Mouse (Mus musculus) ES-Bruce4 (cell line): ENCODE measurements around the gene Zscan22. TPM values are rescaled to one million over a fixed set of nuclear protein-coding genes. Genes with fewer than 3 reads are reported as not detected.

Experiments used
- H3K27ac ChIP-seq: 2 replicates; pipeline ENCODE4 v1.5.1; 2012; ENCODE audit warnings: low read length, inconsistent platforms; ENCODE audit not compliant: insufficient read depth
- H3K27me3 ChIP-seq: 2 replicates; pipeline ENCODE4 v1.6.1; 2012; ENCODE audit warnings: mild to moderate bottlenecking, low read length, inconsistent platforms; ENCODE audit not compliant: control insufficient read depth, poor library complexity, insufficient read depth, severe bottlenecking
- H3K36me3 ChIP-seq: 2 replicates; pipeline ENCODE4 v1.6.1; 2012; ENCODE audit warnings: inconsistent platforms, mild to moderate bottlenecking, low read length, moderate library complexity; ENCODE audit not compliant: control insufficient read depth, poor library complexity, insufficient read depth, severe bottlenecking
- H3K4me1 ChIP-seq: one replicate; pipeline ENCODE4 v1.8.1; 2011; ENCODE audit warnings: low read length; ENCODE audit not compliant: control insufficient read depth, insufficient read depth
- H3K4me3 ChIP-seq: 2 replicates; pipeline ENCODE4 v1.5.1; 2011; ENCODE audit warnings: low read depth, mild to moderate bottlenecking, low read length
- H3K9ac ChIP-seq: 2 replicates; pipeline ENCODE4 v1.6.1; 2012; ENCODE audit warnings: low read depth, mild to moderate bottlenecking, inconsistent platforms; ENCODE audit not compliant: poor library complexity, severe bottlenecking
- H3K9me3 ChIP-seq: replicated peaks from 2 replicates; pipeline ENCODE4 v1.6.1; 2012; ENCODE audit warnings: mild to moderate bottlenecking, low read length, inconsistent platforms; ENCODE audit not compliant: control insufficient read depth, poor library complexity, insufficient read depth, severe bottlenecking
- CTCF ChIP-seq: IDR thresholded peaks from one replicate; pipeline ENCODE4 v1.8.1; 2011; ENCODE audit warnings: low read depth, low read length
- EP300 ChIP-seq: IDR thresholded peaks from 2 replicates; pipeline ENCODE4 v1.6.1; 2011; ENCODE audit warnings: low read depth, low read length; ENCODE audit not compliant: insufficient read depth
- POLR2A ChIP-seq: IDR thresholded peaks from one replicate; pipeline ENCODE4 v1.8.1; 2011; ENCODE audit warnings: low read length; ENCODE audit not compliant: insufficient read depth
- polyA plus RNA-seq: library from polyadenylated mRNA; stranded (reverse); fragments of >200 nt; gene quantifications from 2 replicates; pipeline ENCODE4 v1.2.4, GENCODE M21; 2011; ENCODE audit warnings: low read depth; ENCODE audit not compliant: missing spikeins, insufficient read depth, insufficient read length

Zscan22 gene
- polyA plus RNA-seq, 1 experiment, result 10.7 TPM

- no peak for TF ChIP-seq EP300
- TF ChIP-seq POLR2A, result no peak
- TF ChIP-seq CTCF, result no peak
- H3K9me3 ChIP-seq, result no peaks in the 10 kb centered on the region
- H3K4me3 ChIP-seq, result no peak overlapping the region
- H3K27ac ChIP-seq, result no peak overlapping the region
- H3K27me3 ChIP-seq, result no peaks in the 10 kb centered on the region
- no peaks in the 10 kb centered on the region for H3K36me3 ChIP-seq
- no peak overlapping the region for H3K9ac ChIP-seq
- no peaks in the 10 kb centered on the region for H3K4me1 ChIP-seq
Measured at GRCm38 (mm10) chr7:12940599-12940998, 43.0 kb downstream of the Zscan22 start.

GRCm38 (mm10) chr7:12943488-12943887 lies 45.9 kb downstream of the Zscan22 start:
- TF ChIP-seq CTCF (peak; percentile 46), EP300 (no peak), POLR2A (no peak)
- Histone ChIP-seq H3K9ac (no peak overlapping the region), H3K4me1 (no peaks in the 10 kb centered on the region), H3K9me3 (no peaks in the 10 kb centered on the region), H3K27ac (no peak overlapping the region), H3K36me3 (no peaks in the 10 kb centered on the region), H3K4me3 (no peak overlapping the region), H3K27me3 (no peaks in the 10 kb centered on the region)

GRCm38 (mm10) chr7:12949032-12949871 lies 51.6 kb downstream of the Zscan22 start:
- Histone ChIP-seq H3K4me3 (peak overlapping the region; percentile 74), H3K36me3 (no peaks in the 10 kb centered on the region), H3K9me3 (no peaks in the 10 kb centered on the region), H3K27ac (peak overlapping the region; percentile 49; the same call in 1 of the 2 replicates), H3K9ac (peak overlapping the region; percentile 92), H3K27me3 (no peaks in the 10 kb centered on the region), H3K4me1 (no peaks in the 10 kb centered on the region)
- 0 out of 2 replicates have a peak, but pooled peaks have one; percentile 6 for TF ChIP-seq EP300
- TF ChIP-seq POLR2A, result peak; percentile 48
- TF ChIP-seq CTCF, result no peak

- no peak for TF ChIP-seq EP300
- TF ChIP-seq POLR2A, result no peak
- TF ChIP-seq CTCF, result no peak
- Histone ChIP-seq H3K27me3 (no peaks in the 10 kb centered on the region), H3K36me3 (no peaks in the 10 kb centered on the region)
Measured at GRCm38 (mm10) chr7:12949872-12950229, 52.2 kb downstream of the Zscan22 start.

GRCm38 (mm10) chr7:12954896-12955295 lies 57.3 kb downstream of the Zscan22 start:
- H3K27ac ChIP-seq, result no peak overlapping the region
- no peaks in the 10 kb centered on the region for H3K27me3 ChIP-seq
- H3K9me3 ChIP-seq, result no peaks in the 10 kb centered on the region
- H3K36me3 ChIP-seq, result no peaks in the 10 kb centered on the region
- H3K4me3 ChIP-seq, result no peak overlapping the region
- H3K4me1 ChIP-seq, result no peaks in the 10 kb centered on the region
- no peak for TF ChIP-seq EP300
- TF ChIP-seq CTCF, result no peak
- no peak for TF ChIP-seq POLR2A
- no peak overlapping the region for H3K9ac ChIP-seq

More at GRCm38 (mm10) chr7:12949872-12950229, 52.2 kb downstream of the Zscan22 start:
- H3K9me3 ChIP-seq, result no peaks in the 10 kb centered on the region
- peak overlapping the region; percentile 44 for H3K9ac ChIP-seq
- peak overlapping the region; percentile 0 for H3K27ac ChIP-seq
- no peaks in the 10 kb centered on the region for H3K4me1 ChIP-seq
- peak overlapping the region; percentile 74 for H3K4me3 ChIP-seq

- no peak overlapping the region for H3K27ac ChIP-seq
- no peak overlapping the region for H3K4me3 ChIP-seq
- TF ChIP-seq EP300 (no peak), POLR2A (no peak), CTCF (no peak)
- no peaks in the 10 kb centered on the region for H3K36me3 ChIP-seq
- no peaks in the 10 kb centered on the region for H3K9me3 ChIP-seq
- no peak overlapping the region for H3K9ac ChIP-seq
- no peaks in the 10 kb centered on the region for H3K27me3 ChIP-seq
- no peaks in the 10 kb centered on the region for H3K4me1 ChIP-seq
Measured at GRCm38 (mm10) chr7:12957511-12957910, 59.9 kb downstream of the Zscan22 start.

Other genes starting within 250 kb of the Zscan22 start
- gene Vmn2r55, start 212.8 kb upstream of the Zscan22 start, polyA plus RNA-seq, result not detected in 2 replicates
- 0.07 TPM in 1 of 2 replicates, not detected in the other for gene Vmn2r56, start 162.8 kb upstream of the Zscan22 start, polyA plus RNA-seq
- 9.5 and 9.8 TPM in 2 replicates for gene Zscan18, start 94.2 kb upstream of the Zscan22 start, polyA plus RNA-seq
- 11.7 and 12.2 TPM in 2 replicates for gene Zfp329, start 79.0 kb upstream of the Zscan22 start, polyA plus RNA-seq
- gene Zfp110, start 63.1 kb upstream of the Zscan22 start, polyA plus RNA-seq, result 29.0 and 36.1 TPM in 2 replicates
- gene Zfp128, start 16.6 kb upstream of the Zscan22 start, polyA plus RNA-seq, result 1.2 and 1.6 TPM in 2 replicates
- 1,704 and 1,789 TPM in 2 replicates for gene Rps5, start 24.5 kb downstream of the Zscan22 start, polyA plus RNA-seq
- 0.37 and 0.84 TPM in 2 replicates for gene Rnf225, start 29.6 kb downstream of the Zscan22 start, polyA plus RNA-seq
- 1.5 and 2.3 TPM in 2 replicates for gene Zfp324, start 68.0 kb downstream of the Zscan22 start, polyA plus RNA-seq
- 4.5 and 5.1 TPM in 2 replicates for gene Zfp446, start 80.0 kb downstream of the Zscan22 start, polyA plus RNA-seq
- 0.75 TPM in 1 of 2 replicates, not detected in the other for gene Slc27a5, start 100.4 kb downstream of the Zscan22 start, polyA plus RNA-seq
- gene Trim28, start 101.3 kb downstream of the Zscan22 start, polyA plus RNA-seq, result 1,087 and 1,151 TPM in 2 replicates
- gene Zbtb45, start 112.2 kb downstream of the Zscan22 start, polyA plus RNA-seq, result 14.0 and 22.7 TPM in 2 replicates
- 153 and 159 TPM in 2 replicates for gene Chmp2a, start 137.0 kb downstream of the Zscan22 start, polyA plus RNA-seq
- 195 and 239 TPM in 2 replicates for gene Ube2m, start 140.5 kb downstream of the Zscan22 start, polyA plus RNA-seq
- gene Mzf1, start 156.9 kb downstream of the Zscan22 start, polyA plus RNA-seq, result 0.90 and 0.93 TPM in 2 replicates
- gene Vmn1r85, start 197.4 kb downstream of the Zscan22 start, polyA plus RNA-seq, result 0.22 and 0.24 TPM in 2 replicates
- not detected in 2 replicates for gene Vmn1r86, start 222.1 kb downstream of the Zscan22 start, polyA plus RNA-seq
- gene Vmn1r87, start 242.3 kb downstream of the Zscan22 start, polyA plus RNA-seq, result 0.15 and 0.26 TPM in 2 replicates